ENCODE assay signal across 17 mouse cellular contexts in the genomic region with DNA sequence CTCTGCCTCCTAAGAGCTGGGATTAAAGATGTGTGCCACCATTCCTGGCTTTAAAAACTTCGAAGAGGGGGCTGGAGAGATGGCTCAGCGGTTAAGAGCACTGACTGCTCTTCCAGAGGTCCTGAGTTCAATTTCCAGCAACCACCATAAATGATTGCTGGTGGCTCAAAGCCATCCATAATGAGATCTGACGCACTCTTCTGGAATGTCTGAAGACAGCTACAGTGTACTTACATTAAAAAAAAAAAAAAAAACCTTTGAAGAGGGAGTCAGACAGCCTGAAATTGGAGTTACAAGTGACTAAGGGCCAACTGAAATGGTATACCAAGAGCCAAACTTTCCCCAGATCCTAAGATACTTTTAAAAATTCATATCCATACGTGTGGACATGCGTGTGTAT.
"Had no signal": no experiment of that assay in that cellular context is flagged by ENCODE, and none has a peak within 500 bp of the region (broad histone marks: within the 10 kb centered on the region; RNA-seq: fewer than 3 reads in every experiment).

No protein-coding gene starts in this region.

- DNase-seq: retina, postnatal 1 day; right cerebral cortex, adult 18-20 months; right cerebral cortex, postnatal 14 days; right cerebral cortex, postnatal 25 days; right cerebral cortex, postnatal 4 days; spleen, adult 18-20 months; thymus, adult 18-20 months; thymus, adult 2 months; thymus, postnatal 14 days; thymus, postnatal 25 days; thymus, postnatal 36 days; thymus, postnatal 4 days had no signal

- H3K27ac ChIP-seq: neural tube, embryonic 12.5 days; neural tube, embryonic 13.5 days; neural tube, embryonic 15.5 days; stomach, embryonic 15.5 days; stomach, postnatal 0 days had no signal

- H3K4me3 ChIP-seq: neural tube, embryonic 12.5 days; neural tube, embryonic 13.5 days; neural tube, embryonic 15.5 days; stomach, embryonic 15.5 days had no signal
